Mouse (Mus musculus): ENCODE data around the gene Fam129a.
"Not testable (repeated sequence)": the region's sequence is repeated elsewhere in the genome, so short reads cannot be mapped to it uniquely, and the experiment has no call there.

Fam129a gene

DNA sequence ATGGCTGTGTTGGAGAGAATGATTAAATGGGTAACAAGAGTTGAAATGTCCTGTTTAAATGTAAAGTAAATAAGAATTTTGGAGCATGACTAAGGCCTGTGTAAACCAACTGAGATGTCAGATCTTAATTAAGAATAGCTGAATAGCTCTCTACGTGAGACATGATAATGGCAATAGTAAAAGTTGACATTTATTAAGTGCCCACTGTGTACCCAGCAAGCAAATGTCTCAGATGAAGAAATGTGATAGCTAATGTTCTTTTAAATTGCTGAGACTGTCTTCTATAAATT is 13.1 kb downstream of the Fam129a start:
- DNase-seq (ENCODE audit: low spot score), result no peak

DNA sequence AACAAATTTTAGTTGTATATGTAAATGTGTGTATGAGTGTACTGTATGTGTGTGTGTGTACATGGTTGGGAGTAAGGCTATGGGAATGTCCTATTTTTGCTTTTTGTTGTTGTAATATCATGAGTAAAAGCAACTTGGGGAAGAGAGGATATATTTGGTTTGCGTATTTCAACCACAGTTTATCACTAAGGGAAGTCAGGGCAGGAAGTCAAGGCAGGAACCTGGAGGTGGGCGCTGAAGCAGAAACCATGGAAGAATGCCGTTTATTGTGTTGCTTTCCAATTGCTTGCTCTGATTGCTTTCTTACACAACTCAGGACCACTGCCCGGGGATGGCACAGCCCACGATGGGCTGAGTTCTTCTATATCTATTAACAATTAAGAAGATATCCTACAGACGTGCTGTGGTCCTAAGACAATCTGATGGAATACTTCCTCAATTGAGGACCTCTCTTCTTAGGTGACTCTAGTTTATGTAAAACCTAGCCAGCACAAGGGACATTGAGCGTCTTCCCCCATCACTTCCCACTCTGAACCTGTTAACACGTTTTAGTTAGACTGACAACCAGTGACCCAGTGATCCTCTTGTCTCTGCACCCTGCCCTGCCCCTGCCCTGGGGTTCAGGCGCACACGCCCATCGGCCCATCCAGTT is 13.7 kb downstream of the Fam129a start:
- DNase-seq (ENCODE audit: low spot score), result no peak

DNA sequence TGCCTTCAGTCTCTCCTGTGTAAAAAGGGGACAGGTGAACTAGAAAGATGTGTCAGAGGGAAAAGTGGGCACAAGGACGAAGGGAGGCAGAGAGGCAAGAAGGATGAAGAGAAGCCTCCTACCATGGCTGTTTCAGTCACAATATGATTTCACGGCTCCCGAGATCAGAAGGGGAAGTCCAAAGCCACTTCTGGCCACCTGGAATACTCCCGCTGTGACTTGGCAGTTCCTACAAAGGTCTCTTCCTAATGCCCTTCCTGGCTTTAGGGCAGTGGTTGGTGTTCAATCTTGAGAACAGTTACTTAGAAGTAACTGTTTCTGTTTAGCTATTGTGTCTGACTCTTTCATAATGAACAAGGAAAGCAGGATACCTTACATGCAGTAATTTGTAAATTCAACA is 14.7 kb downstream of the Fam129a start:
- DNase-seq (ENCODE audit: low spot score), result no peak

DNA sequence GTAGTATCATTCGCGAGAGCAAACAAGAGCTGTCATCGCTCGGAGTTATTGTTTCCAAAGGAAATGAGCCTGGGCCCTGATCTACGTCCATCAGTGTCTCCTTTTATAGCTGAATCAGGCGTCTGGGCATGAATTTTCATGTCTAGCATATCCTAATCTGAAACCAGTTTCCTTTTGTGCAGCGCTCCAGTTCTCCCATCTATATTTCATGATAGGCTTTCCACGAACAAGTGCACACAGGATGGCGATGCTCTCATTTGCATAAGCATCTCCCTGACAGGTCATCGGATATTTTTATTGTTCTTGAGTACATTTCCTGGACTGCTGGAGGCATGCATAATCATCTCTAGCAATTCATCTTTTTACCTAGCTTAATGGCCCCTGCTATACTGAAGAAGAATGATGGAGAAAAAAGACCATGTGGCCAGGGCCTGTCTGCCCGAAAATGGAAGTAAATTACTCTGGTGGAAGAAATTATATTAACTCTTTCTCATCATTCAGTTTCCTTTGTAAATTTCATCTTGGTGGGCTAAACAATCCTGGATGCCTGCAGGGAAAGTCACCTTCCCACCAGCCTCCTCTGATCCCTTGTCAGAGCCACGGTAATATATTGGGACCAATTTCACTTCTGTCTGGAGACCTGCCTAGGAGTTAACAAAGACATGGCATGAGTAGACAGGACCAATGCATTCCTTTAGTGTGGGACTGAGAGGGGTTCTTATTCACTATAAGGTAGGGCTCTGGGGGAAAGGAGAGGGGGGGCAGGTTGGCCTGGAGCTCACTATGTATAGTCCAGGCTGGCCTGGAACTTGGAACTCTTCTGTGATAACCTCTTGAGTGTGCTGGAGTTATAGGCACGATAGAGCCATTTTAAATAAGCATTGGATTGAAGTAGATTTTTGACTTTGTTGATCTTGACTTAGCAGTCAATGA is 21.4 kb downstream of the Fam129a start:
- DNase-seq (ENCODE audit: low spot score), result no peak

DNA sequence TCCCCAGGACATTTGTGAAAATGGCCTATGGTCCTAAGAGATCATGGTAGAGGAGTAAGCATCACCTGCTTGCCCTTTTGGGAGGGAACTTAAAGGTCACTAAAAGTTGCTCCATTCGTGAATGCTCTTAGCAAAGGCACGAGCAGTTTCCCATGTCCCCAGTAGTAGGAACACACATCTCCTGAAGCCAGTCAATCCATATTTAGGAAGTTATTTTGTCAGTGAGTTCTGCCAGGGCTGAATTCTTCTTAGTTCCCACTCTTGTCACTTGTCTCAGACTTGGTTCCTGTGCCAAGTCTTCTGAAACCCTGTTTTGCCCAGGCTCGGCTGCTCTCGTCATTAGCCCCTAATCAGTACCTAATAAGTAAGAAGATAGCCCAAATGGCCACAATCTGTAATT is 23.9 kb downstream of the Fam129a start:
- DNase-seq (ENCODE audit: low spot score), result no peak

DNA sequence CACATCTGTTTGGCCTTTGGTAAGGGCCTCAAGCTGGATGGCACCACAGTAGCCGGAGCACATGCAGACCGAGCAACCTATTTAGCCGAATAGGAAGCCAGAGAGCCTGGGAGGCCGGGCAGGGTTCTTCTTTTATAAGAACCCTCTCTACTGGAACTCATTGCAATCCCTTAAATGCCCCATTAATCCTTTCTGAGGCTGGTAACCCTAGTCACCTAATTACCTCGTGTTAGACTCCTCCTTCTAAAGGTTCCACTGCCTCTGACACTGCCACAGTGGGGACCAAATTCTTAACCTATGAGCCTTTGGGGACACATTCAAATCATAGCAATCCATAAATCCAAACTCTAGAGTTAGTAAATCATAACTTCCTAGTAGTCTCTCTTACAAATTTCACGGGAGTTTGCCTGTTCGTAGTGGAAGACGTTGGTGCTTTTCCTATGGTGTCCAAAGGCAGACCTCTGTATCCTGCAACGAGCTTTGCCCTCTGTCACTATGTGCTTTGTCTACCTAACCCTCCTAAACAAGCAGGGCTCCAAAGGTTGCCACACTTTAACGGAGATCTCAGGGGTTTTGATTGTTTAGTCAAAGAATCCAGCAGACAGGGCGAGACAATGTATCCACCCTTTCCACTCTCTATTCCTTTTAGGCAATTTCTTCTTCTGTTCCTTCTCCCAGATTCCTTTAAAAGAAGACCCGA is 24.8 kb downstream of the Fam129a start:
- peak; percentile 70 for DNase-seq (ENCODE audit: low spot score)

DNA sequence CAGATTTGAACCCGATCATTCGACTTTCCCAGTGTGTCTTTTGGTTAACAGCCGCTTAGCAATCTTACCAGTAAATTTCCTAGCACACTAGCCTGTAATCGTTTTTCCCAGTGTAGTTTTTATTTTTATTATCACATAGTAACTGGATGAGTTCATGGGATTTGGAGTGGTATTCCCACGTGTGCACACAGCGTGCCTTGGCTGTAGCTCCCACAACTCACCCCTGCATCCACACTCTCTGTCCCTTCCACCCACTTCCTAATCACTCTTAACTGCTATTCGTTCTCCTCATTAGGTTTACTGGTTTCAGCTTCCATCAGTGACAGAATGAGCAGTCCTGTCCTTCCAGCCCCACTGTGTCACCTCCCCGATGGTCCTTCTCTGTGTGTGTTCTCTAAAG is 25.6 kb downstream of the Fam129a start:
- peak; percentile 22 for DNase-seq (ENCODE audit: low spot score)

DNA sequence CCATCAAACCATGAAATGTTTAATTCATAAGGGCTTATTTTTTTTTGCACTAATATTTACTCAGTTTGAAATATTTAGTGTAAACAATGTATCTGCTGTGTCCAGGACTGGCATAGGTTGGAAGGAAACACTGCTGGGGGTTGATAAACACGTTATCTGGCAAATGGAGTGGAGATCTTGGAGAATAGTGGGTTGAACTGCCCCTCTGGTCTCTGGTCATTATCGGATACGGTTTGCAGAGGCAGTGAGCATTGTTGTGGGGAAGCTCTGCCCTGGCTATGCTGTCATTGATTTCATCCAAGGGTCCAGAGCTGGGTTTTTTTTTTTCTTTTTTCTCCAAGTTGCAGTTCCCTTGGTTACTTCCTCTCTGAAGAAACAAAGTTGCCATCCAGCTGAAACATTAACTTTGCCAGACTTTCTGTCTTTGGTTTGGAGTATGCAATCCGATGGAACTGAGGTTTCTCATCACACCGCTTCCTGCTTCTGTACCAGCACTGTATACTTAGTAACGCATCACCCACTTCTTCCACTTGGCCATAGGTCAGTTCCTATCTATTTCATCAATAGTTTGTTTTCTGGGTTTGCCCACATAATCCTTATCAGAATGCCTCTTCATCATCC is 26.8 kb downstream of the Fam129a start:
- DNase-seq (ENCODE audit: low spot score), result peak; percentile 22

DNA sequence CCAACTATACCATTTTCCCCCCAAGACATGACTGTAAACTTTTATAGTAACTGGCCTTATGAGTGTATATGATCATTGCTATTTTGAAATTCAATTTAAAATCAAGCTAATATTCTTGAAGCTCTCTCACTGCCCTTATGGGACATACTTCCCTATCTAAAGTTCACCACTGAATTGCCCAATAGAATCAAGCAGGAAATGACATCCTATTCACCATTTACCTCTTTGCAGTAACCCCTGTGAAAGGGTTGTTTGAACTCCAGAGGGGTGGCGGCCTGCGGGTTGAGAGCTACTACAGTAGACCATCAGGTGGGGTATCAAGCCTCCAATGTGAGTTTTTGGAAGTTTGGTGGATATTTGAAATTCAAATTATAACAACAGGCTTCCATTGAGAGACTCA is 27.9 kb downstream of the Fam129a start:
- DNase-seq (ENCODE audit: low spot score), result no peak

DNA sequence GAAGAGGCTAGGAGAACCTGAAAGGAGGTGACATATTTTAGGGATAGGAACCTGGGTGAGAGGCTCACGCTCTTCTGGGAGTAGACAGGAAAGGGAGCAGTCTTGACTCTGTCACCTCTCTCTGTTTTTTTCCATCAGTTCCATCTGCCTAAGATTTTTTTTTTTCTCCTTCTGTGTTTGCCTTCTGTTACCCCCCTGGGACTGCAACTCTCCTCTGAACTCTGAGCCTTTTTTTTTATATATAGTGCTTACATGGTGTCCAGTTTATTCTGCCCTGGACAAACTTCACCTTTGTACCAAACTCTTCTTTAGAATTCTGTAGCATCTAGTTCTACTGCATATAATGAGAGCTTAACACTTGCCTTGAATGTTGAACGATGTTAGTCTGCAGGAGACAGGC is 33.3 kb downstream of the Fam129a start:
- peak; percentile 39 for DNase-seq (ENCODE audit: low spot score)

DNA sequence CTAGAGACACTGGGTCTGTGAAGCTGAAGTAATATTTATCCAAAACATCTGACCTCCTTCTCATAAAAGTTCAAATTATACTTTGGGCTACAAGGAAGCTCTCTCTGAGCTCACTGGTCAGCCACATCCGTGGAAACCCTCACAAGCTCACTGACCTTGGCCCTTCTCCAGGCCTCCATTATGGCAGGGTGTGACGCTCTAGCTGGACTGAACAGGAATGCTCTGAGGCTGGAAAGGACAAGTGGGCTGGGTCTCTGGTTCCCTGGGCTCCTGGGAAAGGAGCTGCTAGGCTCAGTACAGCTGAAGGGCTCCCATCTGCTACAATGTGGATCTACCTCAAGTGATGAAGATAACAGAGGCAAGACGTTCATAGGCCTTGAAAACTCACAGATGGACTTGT is 37.0 kb downstream of the Fam129a start:
- DNase-seq (ENCODE audit: low spot score), result not testable (repeated sequence)

DNA sequence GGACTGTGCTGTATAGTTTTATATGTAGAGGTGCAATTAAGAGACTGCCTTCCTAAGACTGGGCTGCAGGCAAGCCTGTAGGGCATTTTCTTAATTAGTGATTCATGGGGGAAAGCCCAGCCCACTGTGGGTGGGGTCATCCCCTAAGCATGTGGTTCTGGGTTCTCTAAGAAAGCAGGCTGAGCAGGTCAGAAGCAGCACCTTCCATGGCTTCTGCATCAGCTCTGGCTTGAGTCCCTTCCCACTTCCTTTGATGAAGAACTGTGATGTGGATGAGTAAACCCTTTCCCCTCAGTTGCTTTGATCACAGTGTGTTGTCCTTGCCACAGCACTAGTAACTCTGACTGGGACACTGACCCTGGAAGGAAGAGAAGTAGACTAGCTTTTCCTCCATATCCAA is 39.6 kb downstream of the Fam129a start:
- DNase-seq (ENCODE audit: low spot score), result no peak

DNA sequence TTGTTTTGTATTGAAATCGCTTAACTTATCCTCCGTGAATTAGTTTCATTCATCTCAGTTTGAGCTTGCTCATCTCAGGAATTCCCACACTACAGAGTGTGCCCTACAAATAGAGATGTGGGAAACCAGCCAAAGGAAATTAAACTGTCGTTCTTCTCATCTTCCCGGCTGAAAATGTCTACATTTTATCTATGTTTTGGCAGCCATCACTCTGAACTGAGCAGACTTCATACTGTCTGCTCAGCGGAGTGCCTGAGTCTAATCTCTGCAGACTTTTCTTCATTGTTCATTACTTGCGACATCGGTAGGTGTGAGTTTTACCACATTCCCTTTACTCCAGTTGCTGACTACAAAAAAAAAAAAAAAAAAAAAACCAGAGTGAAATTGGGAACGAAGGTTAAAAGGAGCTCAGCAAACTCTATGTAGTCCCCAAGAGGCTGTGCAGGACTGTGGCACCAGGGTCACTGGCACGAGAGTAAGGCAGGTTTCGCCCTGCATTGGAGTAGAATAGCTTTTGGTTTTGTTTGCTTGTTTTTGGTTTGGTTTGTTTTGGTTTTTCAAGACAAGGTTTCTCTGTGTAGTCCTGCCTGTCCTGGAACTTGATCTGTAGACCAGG is 43.4 kb downstream of the Fam129a start:
- DNase-seq (ENCODE audit: low spot score), result no peak

DNA sequence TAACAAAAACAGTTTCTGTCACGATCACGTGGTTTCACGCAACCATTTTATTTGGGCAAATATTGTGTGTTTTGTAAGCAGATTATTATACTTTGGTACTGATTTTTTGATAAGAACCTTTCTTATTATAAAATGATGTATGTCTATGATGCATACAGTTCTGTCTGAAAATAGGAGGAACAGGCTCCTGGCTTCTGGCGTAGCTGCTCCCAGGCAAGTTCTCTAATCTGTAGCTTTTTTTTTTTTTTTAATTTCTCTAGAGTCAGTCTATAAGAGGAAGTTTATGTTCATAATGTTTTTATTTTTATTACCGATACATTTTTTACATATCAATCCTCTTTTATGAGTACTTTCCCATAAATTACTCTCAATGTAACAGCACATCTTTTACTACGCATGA is 44.6 kb downstream of the Fam129a start:
- no peak for DNase-seq (ENCODE audit: low spot score)

DNA sequence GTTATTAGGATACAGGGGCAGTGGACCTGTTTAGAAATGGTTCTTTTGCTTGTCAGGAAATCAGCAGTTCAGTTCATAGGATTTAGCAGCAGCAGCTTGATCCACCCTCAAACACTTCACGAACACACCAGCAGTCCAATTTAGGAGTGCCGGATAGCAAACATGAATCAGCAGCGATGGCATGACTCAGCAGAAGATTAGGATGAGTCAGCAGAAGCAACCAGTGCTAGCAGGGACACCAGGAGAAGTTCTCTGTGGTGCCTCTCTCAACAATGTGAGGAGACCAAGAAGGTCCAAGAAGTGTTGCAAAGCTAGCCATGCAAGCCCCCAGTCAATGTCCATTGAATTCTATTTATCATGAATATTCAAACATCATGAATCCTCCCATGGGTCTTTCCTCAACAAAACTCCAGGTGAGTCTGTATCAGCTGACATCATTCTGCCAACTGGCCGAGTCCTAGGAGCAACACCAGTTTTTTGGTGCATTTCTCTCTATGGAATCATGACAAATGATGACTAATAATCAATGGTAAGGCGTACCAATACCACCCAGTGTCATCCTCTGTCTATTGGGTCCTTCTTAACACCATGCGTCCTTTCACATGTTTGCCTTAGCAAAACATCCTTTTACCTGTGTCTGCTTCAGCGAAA is 45.7 kb downstream of the Fam129a start:
- DNase-seq (ENCODE audit: low spot score), result no peak

DNA sequence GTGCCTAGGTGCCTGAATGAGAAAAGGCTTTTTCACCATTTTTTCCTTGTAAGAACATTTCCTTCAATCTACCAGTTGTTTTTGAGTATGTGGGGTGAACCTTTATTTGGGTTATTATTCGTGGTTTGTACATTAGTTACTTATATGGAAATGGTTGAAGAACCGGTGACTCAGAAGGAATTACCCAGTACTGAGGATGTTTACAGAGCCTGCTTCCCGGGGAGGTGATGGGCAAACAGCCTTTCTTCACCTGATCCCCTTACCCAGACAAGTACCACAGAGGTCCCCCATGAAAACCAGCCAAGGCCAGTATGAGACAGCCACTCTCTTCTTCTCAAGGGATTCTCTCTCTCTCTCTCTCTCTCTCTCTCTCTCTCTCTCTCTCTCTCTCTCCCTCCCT is 47.3 kb downstream of the Fam129a start:
- no peak for DNase-seq (ENCODE audit: low spot score)

DNA sequence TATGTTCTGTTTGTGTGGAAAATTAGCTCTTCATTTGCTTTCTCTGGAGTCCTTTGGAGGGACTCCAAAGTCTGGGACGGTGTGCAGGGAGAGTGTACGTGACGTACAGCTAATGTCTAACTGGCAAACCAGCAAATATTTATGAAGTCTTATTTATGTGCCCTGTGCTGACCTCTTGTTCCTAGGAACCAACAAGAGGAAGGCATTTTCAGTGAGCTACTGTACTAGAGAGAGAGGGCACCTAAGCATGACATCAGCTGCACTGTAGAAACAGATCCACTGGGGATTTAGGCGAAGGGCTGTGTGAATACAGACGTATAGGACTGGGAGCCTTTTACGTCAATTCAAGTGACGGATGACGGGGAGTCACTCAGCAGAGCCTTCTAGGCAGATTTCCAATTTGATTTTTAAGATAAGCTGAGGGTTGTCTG is 48.3 kb downstream of the Fam129a start:
- no peak for DNase-seq (ENCODE audit: low spot score)

DNA sequence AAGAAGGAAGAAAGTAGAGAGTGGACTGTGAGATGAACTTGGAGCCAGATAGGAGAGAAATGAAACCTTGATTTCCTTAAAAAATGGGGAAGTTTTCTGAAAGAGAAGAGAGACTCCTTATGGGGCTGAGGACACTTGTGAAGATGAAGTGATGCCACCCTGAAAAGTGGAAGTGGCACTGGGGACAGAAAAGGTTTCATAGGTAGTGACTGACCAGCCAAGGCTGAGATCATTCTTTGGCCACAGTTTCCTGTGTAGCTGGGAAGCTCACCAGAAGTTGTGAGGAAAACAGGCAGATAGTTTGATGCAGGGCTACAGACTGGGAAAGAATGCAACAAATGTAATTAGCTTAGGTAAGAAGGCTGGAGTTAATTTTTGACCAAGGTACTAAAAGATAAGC is 49.7 kb downstream of the Fam129a start:
- peak; percentile 33 for DNase-seq (ENCODE audit: low spot score)

DNA sequence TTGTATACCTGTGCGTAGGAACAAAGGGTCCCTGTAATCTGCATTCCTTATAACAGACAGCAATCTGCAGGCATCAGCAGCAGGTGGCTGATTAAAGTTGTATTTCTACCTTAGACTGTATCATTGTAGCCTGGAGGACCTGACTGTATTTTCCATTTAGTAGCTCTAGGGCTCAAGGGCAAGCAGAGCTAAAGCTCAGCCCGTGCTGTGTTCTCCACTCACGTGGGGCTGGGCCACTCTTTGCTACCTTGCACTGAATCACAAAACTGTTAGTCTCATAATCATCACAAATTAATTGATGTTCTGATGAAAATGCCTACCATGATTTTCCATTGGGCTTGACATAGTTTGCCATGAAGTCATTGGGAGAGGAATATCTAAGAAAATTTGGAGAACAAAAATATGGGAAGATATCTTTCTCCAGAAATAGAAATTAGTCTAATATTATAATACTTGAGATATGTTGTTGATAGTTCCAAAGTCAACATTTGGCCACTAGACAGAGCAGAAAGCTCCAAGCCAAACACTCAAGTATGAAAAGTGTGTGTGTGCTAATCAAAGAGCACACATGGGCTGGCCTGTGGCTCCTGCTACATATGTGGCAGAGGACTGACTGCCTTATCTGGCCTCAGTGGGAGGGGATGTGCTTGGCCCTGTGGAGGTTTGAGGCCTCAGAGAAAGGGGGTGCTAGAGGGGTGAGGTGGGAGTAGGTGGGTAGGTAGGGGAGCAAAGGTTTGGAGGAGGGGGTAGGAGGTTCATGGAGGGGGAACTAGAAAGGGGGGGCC is 53.6 kb downstream of the Fam129a start:
- no peak for DNase-seq (ENCODE audit: low spot score)

DNA sequence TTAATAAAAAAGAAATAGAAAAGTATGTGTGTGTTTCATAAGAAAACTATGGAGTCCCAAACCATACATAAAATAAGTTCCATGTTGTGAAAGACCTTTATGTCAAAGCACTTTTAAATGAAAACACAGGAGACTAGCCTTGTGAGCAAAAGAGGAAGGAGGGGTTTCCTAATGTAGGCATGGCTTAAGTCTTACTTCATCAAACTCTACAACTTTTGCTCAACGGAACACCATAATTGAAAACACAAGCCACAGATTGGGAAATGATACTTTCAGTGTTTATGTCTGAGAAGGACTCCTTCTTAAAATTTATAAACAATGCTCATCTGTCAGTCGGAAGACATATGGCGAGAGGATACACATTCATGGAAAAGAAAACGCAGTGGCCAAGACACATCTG is 54.3 kb downstream of the Fam129a start:
- DNase-seq (ENCODE audit: low spot score), result no peak

DNA sequence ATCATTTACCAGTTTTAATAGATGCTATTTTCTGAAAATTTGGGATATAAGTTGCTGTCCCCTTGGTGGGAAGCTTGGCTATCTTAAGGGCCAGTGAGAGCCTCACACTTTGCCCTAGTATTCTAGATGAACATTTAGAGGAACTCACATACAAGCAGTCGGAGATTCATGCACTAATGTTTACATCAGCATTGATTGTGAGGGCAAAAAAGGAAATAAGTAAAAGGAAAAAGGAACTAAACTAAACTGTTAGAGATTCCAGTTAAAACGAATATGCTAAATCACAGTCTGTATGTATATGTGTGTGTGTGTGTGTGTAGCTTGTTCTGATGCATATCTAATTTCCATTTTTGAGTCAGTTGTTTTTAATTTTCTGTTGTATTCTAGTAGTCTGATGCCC is 54.7 kb downstream of the Fam129a start:
- no peak for DNase-seq (ENCODE audit: low spot score)
